Comparison of ENCODE assay signal across 8 mouse cellular contexts in genomic region chr6:82119322-82120162, GRCm38 (mm10).
DNase-seq lines count a peak whose midpoint lies in the region; ATAC-seq and TF ChIP-seq lines count a peak whose summit lies in the region.

No protein-coding gene starts in this region.

- no peak overlapping the region for H3K9ac ChIP-seq in forebrain, embryonic 15.5 days (replicated peaks)
- no peak overlapping the region for H3K9ac ChIP-seq in liver, postnatal 0 days (replicated peaks)

- H3K4me1 ChIP-seq in brown adipose tissue, adult 24 weeks (ENCODE audit: control insufficient read depth, insufficient read depth, insufficient read length, low read length) = no peaks in the 10 kb centered on the region
- H3K4me1 ChIP-seq in forebrain, embryonic 15.5 days = 0 out of 2 replicates have a peak, but pooled peaks cover 3% of the 10 kb centered on the region
- H3K4me1 ChIP-seq in liver, postnatal 0 days (ENCODE audit: insufficient read depth) = no peaks in the 10 kb centered on the region

- H3K4me3 ChIP-seq in brown adipose tissue, adult 24 weeks (ENCODE audit: insufficient read depth, low read depth, low read length) = peak overlapping the region; percentile 33
- H3K4me3 ChIP-seq in forebrain, embryonic 15.5 days = no peak overlapping the region; the same call in 1 of the 2 replicates
- H3K4me3 ChIP-seq in layer of hippocampus, adult 2 months = peak overlapping the region; percentile 1; the same call in 1 of the 2 replicates
- 0 out of 2 replicates have a peak overlapping the region, but pooled peaks have one; percentile 7 for H3K4me3 ChIP-seq in liver, postnatal 0 days (ENCODE audit: low read depth, low read length)

- TF ChIP-seq EP300 in liver, postnatal 0 days (IDR thresholded peaks at IDR 0.05; ENCODE audit: low read depth) = no peak

- peak; percentile 74 for DNase-seq in ES-CJ7 (ENCODE audit: low read depth, low spot score)
- DNase-seq in heart, postnatal 4 days = peak; percentile 68
- DNase-seq in layer of hippocampus, adult 2 months (ENCODE audit: low spot score in 2 of 2) = peak in 1 of 2 experiments; percentile 66
- peak; percentile 62 for DNase-seq in liver, postnatal 0 days
- DNase-seq in ovary, postnatal 36 days (ENCODE audit: low spot score) = peak; percentile 62
- DNase-seq in B cell, adult 2 months = no peak

- 18% methylated on average over 16 of the region's 16 CpGs for WGBS in forebrain, embryonic 15.5 days
- WGBS in liver, postnatal 0 days (ENCODE audit: insufficient replicate concordance) = 20% methylated on average over 16 of the region's 16 CpGs

- no peak overlapping the region for H3K27ac ChIP-seq in brown adipose tissue, adult 24 weeks (replicated peaks; ENCODE audit: low read depth, low read length)
- H3K27ac ChIP-seq in forebrain, embryonic 15.5 days (replicated peaks) = no peak overlapping the region
- H3K27ac ChIP-seq in layer of hippocampus, adult 2 months = peak overlapping the region; percentile 56
- H3K27ac ChIP-seq in liver, postnatal 0 days (ENCODE audit: low read depth) = no peak overlapping the region

- TF ChIP-seq CTCF in layer of hippocampus, adult 2 months (conservative IDR thresholded peaks at IDR 0.05) = peak; percentile 79
- TF ChIP-seq CTCF in liver, postnatal 0 days (IDR thresholded peaks at IDR 0.05; ENCODE audit: low read depth) = peak; percentile 64

- H3K36me3 ChIP-seq in forebrain, embryonic 15.5 days = no peaks in the 10 kb centered on the region
- no peaks in the 10 kb centered on the region for H3K36me3 ChIP-seq in liver, postnatal 0 days (replicated peaks; ENCODE audit: insufficient read depth, low read length)

- no peaks in the 10 kb centered on the region for H3K27me3 ChIP-seq in forebrain, embryonic 15.5 days
- H3K27me3 ChIP-seq in liver, postnatal 0 days (ENCODE audit: insufficient read depth, low read length) = no peaks in the 10 kb centered on the region

- H3K9me3 ChIP-seq in forebrain, embryonic 15.5 days = no peaks in the 10 kb centered on the region
- H3K9me3 ChIP-seq in liver, postnatal 0 days (ENCODE audit: low read length) = no peaks in the 10 kb centered on the region

- peak overlapping the region; percentile 20; the same call in 1 of the 2 replicates for H3K4me2 ChIP-seq in forebrain, embryonic 15.5 days (replicated peaks)
- peak overlapping the region; percentile 51 for H3K4me2 ChIP-seq in liver, postnatal 0 days (ENCODE audit: low read depth, low read length)

- peak; percentile 84 for ATAC-seq in forebrain, embryonic 15.5 days (replicated peaks)
- ATAC-seq in liver, postnatal 0 days = peak; percentile 62

Comparison
In these comparisons a context has a peak if more than half of its experiments do, and no peak if none do; other contexts are left out.
1. DNase-seq: peak in ES-CJ7 (single experiment), heart, postnatal 4 days (single experiment), liver, postnatal 0 days (single experiment) and ovary, postnatal 36 days (single experiment); none in B cell, adult 2 months (0 of 2).